Mouse (Mus musculus): ENCODE measurements around the gene Dnajc7. TPM values are rescaled to one million over a fixed set of nuclear protein-coding genes. Genes with fewer than 3 reads are reported as not detected.
"Not testable (repeated sequence)": the region's sequence is repeated elsewhere in the genome, so short reads cannot be mapped to it uniquely, and the experiment has no call there.

Gene Dnajc7
- total RNA-seq, 2 experiments from 2014 or later: 139 to 176 TPM

- ATAC-seq (replicated peaks; ENCODE audit: low FRiP score, low TSS enrichment, poor library complexity, severe bottlenecking): peak; percentile 64
Observed at GRCm38 (mm10) chr11:100618761-100619484, 1.0 kb downstream of the Dnajc7 start, which contains the start of gene Nkiras2. Nkiras2 (plus strand) TSS chr11:100619244.

GRCm38 (mm10) chr11:100617480-100617879 lies 2.5 kb downstream of the Dnajc7 start:
- ATAC-seq (replicated peaks; ENCODE audit: low FRiP score, low TSS enrichment, poor library complexity, severe bottlenecking): no peak

GRCm38 (mm10) chr11:100616836-100617235 lies 3.1 kb downstream of the Dnajc7 start:
- ATAC-seq (replicated peaks; ENCODE audit: low FRiP score, low TSS enrichment, poor library complexity, severe bottlenecking): not testable (repeated sequence)

- no peak for ATAC-seq (replicated peaks; ENCODE audit: low FRiP score, low TSS enrichment, poor library complexity, severe bottlenecking)
Observed at GRCm38 (mm10) chr11:100616332-100616731, 3.6 kb downstream of the Dnajc7 start.

GRCm38 (mm10) chr11:100613241-100613640 lies 6.7 kb downstream of the Dnajc7 start:
- no peak for ATAC-seq (replicated peaks; ENCODE audit: low FRiP score, low TSS enrichment, poor library complexity, severe bottlenecking)

GRCm38 (mm10) chr11:100611627-100612026 lies 8.3 kb downstream of the Dnajc7 start:
- no peak for ATAC-seq (replicated peaks; ENCODE audit: low FRiP score, low TSS enrichment, poor library complexity, severe bottlenecking)

- ATAC-seq (replicated peaks; ENCODE audit: low FRiP score, low TSS enrichment, poor library complexity, severe bottlenecking): no peak
Observed at GRCm38 (mm10) chr11:100609997-100610680, 9.8 kb downstream of the Dnajc7 start.

GRCm38 (mm10) chr11:100609355-100609996 lies 10.5 kb downstream of the Dnajc7 start:
- no peak for ATAC-seq (replicated peaks; ENCODE audit: low FRiP score, low TSS enrichment, poor library complexity, severe bottlenecking)

- no peak for ATAC-seq (replicated peaks; ENCODE audit: low FRiP score, low TSS enrichment, poor library complexity, severe bottlenecking)
Observed at GRCm38 (mm10) chr11:100608796-100609195, 11.2 kb downstream of the Dnajc7 start.

GRCm38 (mm10) chr11:100607121-100607520 lies 12.8 kb downstream of the Dnajc7 start:
- ATAC-seq (replicated peaks; ENCODE audit: low FRiP score, low TSS enrichment, poor library complexity, severe bottlenecking): no peak

- ATAC-seq (replicated peaks; ENCODE audit: low FRiP score, low TSS enrichment, poor library complexity, severe bottlenecking): no peak
Observed at GRCm38 (mm10) chr11:100605451-100605850, 14.5 kb downstream of the Dnajc7 start.

GRCm38 (mm10) chr11:100604321-100605005 lies 15.5 kb downstream of the Dnajc7 start:
- no peak for ATAC-seq (replicated peaks; ENCODE audit: low FRiP score, low TSS enrichment, poor library complexity, severe bottlenecking)

GRCm38 (mm10) chr11:100603813-100604212 lies 16.2 kb downstream of the Dnajc7 start:
- ATAC-seq (replicated peaks; ENCODE audit: low FRiP score, low TSS enrichment, poor library complexity, severe bottlenecking): no peak

GRCm38 (mm10) chr11:100603155-100603554 lies 16.8 kb downstream of the Dnajc7 start:
- ATAC-seq (replicated peaks; ENCODE audit: low FRiP score, low TSS enrichment, poor library complexity, severe bottlenecking): no peak

- peak; percentile 67; the same call in 1 of the 2 replicates for ATAC-seq (replicated peaks; ENCODE audit: low FRiP score, low TSS enrichment, poor library complexity, severe bottlenecking)
Observed at GRCm38 (mm10) chr11:100601372-100601771, 18.6 kb downstream of the Dnajc7 start.

GRCm38 (mm10) chr11:100598074-100598473 lies 21.9 kb downstream of the Dnajc7 start:
- no peak for ATAC-seq (replicated peaks; ENCODE audit: low FRiP score, low TSS enrichment, poor library complexity, severe bottlenecking)

- no peak for ATAC-seq (replicated peaks; ENCODE audit: low FRiP score, low TSS enrichment, poor library complexity, severe bottlenecking)
Observed at GRCm38 (mm10) chr11:100595533-100595932, 24.4 kb downstream of the Dnajc7 start.

- ATAC-seq (replicated peaks; ENCODE audit: low FRiP score, low TSS enrichment, poor library complexity, severe bottlenecking): no peak
Observed at GRCm38 (mm10) chr11:100594608-100595007, 25.4 kb downstream of the Dnajc7 start.

GRCm38 (mm10) chr11:100592346-100593046 lies 27.5 kb downstream of the Dnajc7 start:
- no peak for ATAC-seq (replicated peaks; ENCODE audit: low FRiP score, low TSS enrichment, poor library complexity, severe bottlenecking)
